Mouse (Mus musculus) B cell, adult 62 days (primary cell): ENCODE measurements around the gene Prepl. TPM values are rescaled to one million over a fixed set of nuclear protein-coding genes. Genes with fewer than 3 reads are reported as not detected.

Experiments used
- total RNA-seq: library from RNA; stranded (reverse); gene quantifications from 4 replicates; pipeline ENCODE4 v1.2.4, GENCODE M21; 2023

Prepl gene
- 30.8 to 35.1 TPM (median 32.8 TPM) in 4 replicates for total RNA-seq

DNA sequence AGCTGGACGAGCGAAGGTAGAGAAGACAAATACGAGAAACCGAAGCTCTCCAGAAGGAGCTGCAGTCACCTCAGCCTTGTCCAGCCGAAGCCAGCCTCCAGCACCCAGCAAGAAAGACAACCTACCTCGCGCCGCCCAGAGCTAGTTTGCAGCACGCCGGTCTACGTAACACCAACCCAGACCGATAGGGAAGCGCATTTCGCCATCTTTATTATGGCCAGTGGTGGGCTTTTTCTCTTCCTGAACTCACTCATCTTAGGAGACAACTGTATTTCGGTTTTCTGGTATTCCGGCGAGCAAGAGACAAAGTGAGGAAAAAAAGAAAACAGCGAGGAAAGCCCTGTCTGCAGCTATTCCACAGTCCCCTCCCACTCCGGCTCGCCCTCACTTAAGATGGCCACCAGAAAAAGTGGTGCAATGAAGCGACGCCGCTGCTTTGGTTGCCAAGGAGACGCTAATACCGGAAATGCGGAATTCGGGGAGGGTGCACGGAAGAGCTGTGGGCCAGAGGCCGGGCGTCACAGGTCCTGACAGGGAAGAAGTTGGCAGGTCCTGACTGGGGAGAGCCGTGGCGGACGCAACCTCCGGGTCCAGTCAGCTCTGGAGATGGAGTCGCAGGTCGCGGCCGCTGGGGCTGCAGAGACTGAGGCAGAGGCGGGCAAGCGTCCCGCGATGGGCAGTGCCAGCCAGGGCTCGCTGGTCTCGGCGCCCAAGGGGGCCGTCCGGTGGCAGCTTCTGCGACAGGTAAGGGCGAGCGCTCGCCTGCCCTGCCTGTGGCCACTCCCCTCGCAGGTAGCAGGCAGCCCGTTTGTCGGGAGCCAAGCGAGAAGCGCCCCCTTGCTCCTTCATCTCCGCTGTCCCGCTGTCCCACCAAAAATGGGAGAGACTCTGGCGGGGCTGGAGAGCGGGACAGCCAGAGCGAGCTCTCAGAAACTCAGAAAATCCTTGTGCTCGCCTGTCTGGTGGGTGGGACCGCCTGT lies at the start of gene Prepl, which contains the start of gene Camkmt:
Gene Prepl (minus strand): TSS at position 122 of the 980 bp plus-strand sequence.
Gene Camkmt (plus strand): TSS at position 433 of the 980 bp plus-strand sequence.

DNA sequence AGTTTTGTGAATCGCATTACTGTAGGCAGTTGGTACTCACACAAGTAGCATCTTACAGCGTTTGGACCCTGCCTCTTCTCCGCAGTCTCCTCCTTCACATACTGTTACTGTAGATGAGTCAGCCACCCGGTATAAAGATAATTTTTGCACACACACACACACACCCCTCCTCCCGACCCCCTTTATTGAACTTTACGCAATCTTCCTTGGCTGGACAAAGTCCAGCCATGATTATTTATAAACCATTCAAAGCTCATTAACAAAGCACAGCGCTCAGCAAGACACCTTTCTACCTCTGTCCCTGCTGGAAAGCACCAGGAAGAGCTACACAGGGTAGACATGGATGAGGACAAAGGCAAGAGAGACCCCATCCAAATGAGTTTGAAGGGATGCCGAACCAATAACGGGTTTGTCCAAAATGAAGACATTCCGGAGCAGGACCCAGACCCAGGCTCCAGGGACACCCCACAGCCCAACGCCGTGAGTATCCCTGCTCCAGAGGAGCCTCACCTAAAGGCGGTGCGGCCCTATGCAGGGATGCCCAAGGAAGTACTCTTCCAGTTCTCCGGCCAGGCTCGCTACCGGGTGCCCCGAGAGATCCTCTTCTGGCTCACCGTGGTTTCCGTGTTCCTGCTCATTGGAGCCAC lies 61.8 kb downstream of the Prepl start, which contains the start of gene Slc3a1:
Gene Slc3a1 (plus strand): TSS at position 284 of the 647 bp plus-strand sequence.

Other genes starting within 250 kb of the Prepl start
- 57.8 to 68.1 TPM (median 60.9 TPM) in 4 replicates for gene Ppm1b, start 133.5 kb downstream of the Prepl start, total RNA-seq
- gene Slc3a1, start 61.9 kb downstream of the Prepl start, total RNA-seq = 0.89 to 1.1 TPM (median 0.98 TPM) in 4 replicates
- gene Camkmt, start 311 bp upstream of the Prepl start, total RNA-seq = 19.3 to 22.1 TPM (median 20.4 TPM) in 4 replicates